Mouse (Mus musculus) thymus, adult 2 months (tissue): Measurements from ENCODE around the gene Dcst2.

Experiments
- CTCF ChIP-seq: fragments of 200-500 bp; IDR thresholded peaks from 2 replicates; pipeline ENCODE4 v1.5.1; 2012; ENCODE audit warnings: mild to moderate bottlenecking, control low read depth, low read length, moderate library complexity, borderline replicate concordance; ENCODE audit not compliant: control insufficient read depth, poor library complexity, insufficient read depth; ENCODE audit errors: extremely low read depth
- POLR2A ChIP-seq: fragments of 200-500 bp; IDR thresholded peaks from 2 replicates; pipeline ENCODE4 v1.6.1; 2012; ENCODE audit warnings: mild to moderate bottlenecking, low read length, control low read depth, moderate library complexity; ENCODE audit not compliant: control insufficient read depth, poor library complexity, insufficient read depth; ENCODE audit errors: extremely low read depth

- TF ChIP-seq POLR2A = no peak
- TF ChIP-seq CTCF = no peak
Observed at GRCm38 (mm10) chr3:89367338-89367737, 5.6 kb downstream of the Dcst2 start.
